Mouse (Mus musculus): ENCODE data around the gene Sel1l.

GRCm38 (mm10) chr12:91807095-91807494, 41.9 kb downstream of the Sel1l start:
- TF ChIP-seq POLR2A (IDR thresholded peaks at IDR 0.05; ENCODE audit: insufficient read depth, low read depth, low read length) (no peak), CTCF (IDR thresholded peaks at IDR 0.05) (no peak), EP300 (IDR thresholded peaks at IDR 0.05; ENCODE audit: insufficient read depth, low read depth, low read length) (no peak)

Measured in heart, adult 2 months (tissue).